Mouse (Mus musculus) hindbrain, embryonic 14.5 days (tissue): Measurements from ENCODE around the gene Otx2. TPM values are rescaled to one million over a fixed set of nuclear protein-coding genes. Genes with fewer than 3 reads are reported as not detected.

Source experiments
- ATAC-seq: fragments of 200-750 bp; cut with Nextera tagmentation; 2 replicates; pipeline ENCODE4 v1.8.0; 2017; ENCODE audit warnings: moderate number of reproducible peaks, mild to moderate bottlenecking, moderate TSS enrichment, moderate library complexity; ENCODE audit not compliant: low FRiP score
- DNase-seq: peaks from one replicate; pipeline ENCODE4 v3.0.0-alpha.2; 2015; ENCODE audit warnings: low spot score
- H3K27ac ChIP-seq: fragments of 300-500 bp; sonication (generic); 2 replicates; pipeline ENCODE4 v1.5.1; 2014; ENCODE audit warnings: mild to moderate bottlenecking, moderate library complexity
- H3K27me3 ChIP-seq: fragments of 300-500 bp; sonication (generic); 2 replicates; pipeline ENCODE4 v1.6.1; 2014; ENCODE audit warnings: mild to moderate bottlenecking, low read length, mixed read lengths; ENCODE audit not compliant: control insufficient read depth, insufficient read depth
- H3K36me3 ChIP-seq: fragments of 300-500 bp; sonication (generic); replicated peaks from 2 replicates; pipeline ENCODE4 v1.6.1; 2014; ENCODE audit not compliant: control insufficient read depth, insufficient read depth
- H3K4me1 ChIP-seq: fragments of 300-500 bp; sonication (generic); replicated peaks from 2 replicates; pipeline ENCODE4 v1.6.1; 2014; ENCODE audit warnings: antibody characterized with exemption, low read length, mixed read lengths; ENCODE audit not compliant: control insufficient read depth, insufficient read depth
- H3K4me2 ChIP-seq: fragments of 300-500 bp; sonication (generic); replicated peaks from 2 replicates; pipeline ENCODE4 v1.6.1; 2014; ENCODE audit warnings: mild to moderate bottlenecking, moderate library complexity
- H3K4me3 ChIP-seq: fragments of 300-500 bp; sonication (generic); replicated peaks from 2 replicates; pipeline ENCODE4 v1.5.1; 2014; ENCODE audit warnings: mild to moderate bottlenecking, low read length
- H3K9ac ChIP-seq: fragments of 300-500 bp; sonication (generic); 2 replicates; pipeline ENCODE4 v1.6.1; 2014
- H3K9me3 ChIP-seq: fragments of 300-500 bp; sonication (generic); 2 replicates; pipeline ENCODE4 v1.6.1; 2016; ENCODE audit warnings: low read length; ENCODE audit not compliant: control insufficient read depth
- WGBS: fragments of 180-500 bp; shearing (Covaris S2); extraction: QIAGEN DNeasy Blood & Tissue Kit; methylation state at CpG from one replicate; pipeline ENCODE4 v1.1.7; 2014; 5-methylcytosine and 5-hydroxymethylcytosine counted together
- polyA plus RNA-seq: library from polyadenylated mRNA; unstranded; fragments of >200 nt; fragmentation: Nextera tagmentation; extraction: Ambion mirVana; gene quantifications from 2 replicates; pipeline ENCODE4 v1.2.1, GENCODE M21; 2014

The Otx2 gene
- polyA plus RNA-seq, 1 experiment from 2014 or later, result 18.5 TPM

DNA sequence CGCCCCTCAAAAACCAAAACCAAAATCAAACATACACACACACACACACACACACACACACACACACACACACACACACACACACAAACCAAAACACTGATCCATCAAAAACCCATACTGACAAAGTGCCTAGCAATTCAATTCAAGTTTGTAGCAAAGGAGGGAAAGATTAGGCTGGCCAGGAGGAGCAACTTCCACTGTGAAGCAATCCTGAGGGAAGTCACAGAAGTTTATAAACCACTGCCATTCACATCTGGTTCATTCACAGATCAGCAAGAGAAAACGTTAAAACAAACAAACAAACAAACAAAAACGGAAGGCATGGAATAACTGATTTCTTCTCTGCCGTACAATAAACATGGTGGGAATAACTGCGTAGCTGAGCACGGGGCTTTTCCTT, 16.4 kb downstream of the Otx2 start:
- DNase-seq (no peak), ATAC-seq (no peak)
- Histone ChIP-seq H3K9ac (no peak overlapping the region), H3K27me3 (peaks cover 100% of the 10 kb centered on the region), H3K27ac (no peak overlapping the region), H3K4me3 (no peak overlapping the region), H3K4me2 (no peak overlapping the region), H3K4me1 (no peaks in the 10 kb centered on the region), H3K9me3 (no peaks in the 10 kb centered on the region), H3K36me3 (no peaks in the 10 kb centered on the region)
- WGBS, result 75% methylated on average over 6 of the region's 6 CpGs

- WGBS, result 47% methylated on average over 4 of the region's 4 CpGs
- Histone ChIP-seq H3K9me3 (no peaks in the 10 kb centered on the region), H3K27me3 (peaks cover 100% of the 10 kb centered on the region), H3K36me3 (no peaks in the 10 kb centered on the region), H3K4me1 (0 out of 2 replicates have a peak, but pooled peaks cover 1% of the 10 kb centered on the region), H3K9ac (no peak overlapping the region), H3K27ac (no peak overlapping the region), H3K4me3 (no peak overlapping the region), H3K4me2 (0 out of 2 replicates have a peak overlapping the region, but pooled peaks have one; percentile 15)
- DNase-seq, result no peak
- no peak for ATAC-seq
These were observed 16.9 kb downstream of the Otx2 start for GRCm38 (mm10) chr14:48656711-48657110.

DNA sequence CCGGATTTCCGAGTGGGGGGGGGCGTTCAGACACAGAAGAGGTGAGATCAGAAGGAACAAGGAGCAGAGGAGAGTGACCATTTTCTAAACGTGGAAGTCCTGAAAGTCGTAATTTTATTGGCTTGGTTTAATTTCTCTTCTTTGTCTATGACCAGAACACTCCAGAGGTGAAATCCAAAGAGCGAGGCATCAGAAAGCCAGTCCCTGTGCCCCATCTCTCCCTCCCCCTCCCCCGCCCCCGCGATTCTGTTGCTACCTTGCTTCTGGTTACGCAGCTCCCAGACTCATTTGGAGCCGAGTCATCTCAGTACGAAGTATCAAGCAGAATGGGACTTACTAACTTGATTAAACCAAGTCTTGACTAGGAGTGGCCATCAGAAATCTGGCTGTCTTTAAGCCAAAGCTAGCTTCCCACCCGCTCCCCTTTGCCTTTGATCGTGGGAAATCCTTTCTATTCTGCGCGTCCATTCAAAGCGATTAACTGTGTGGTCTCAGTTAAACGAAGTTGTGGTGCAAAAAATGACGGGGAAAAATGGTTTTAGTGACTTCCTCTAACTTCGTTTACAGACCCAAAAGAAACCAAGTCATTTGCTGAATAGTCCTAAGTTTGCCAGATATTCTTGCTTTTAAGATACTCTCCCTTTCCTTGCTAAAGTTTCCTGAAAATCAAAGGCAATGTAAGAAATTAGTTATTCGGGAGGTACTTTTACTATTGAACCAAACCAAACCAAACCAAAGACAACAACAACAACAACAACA, 17.6 kb downstream of the Otx2 start:
- H3K27me3 ChIP-seq, result peaks cover 100% of the 10 kb centered on the region
- H3K36me3 ChIP-seq, result no peaks in the 10 kb centered on the region
- no peak overlapping the region for H3K27ac ChIP-seq
- 0 out of 2 replicates have a peak, but pooled peaks cover 4% of the 10 kb centered on the region for H3K4me1 ChIP-seq
- ATAC-seq, result no peak
- 4% methylated on average over 21 of the region's 21 CpGs for WGBS
- DNase-seq, result no peak
- peak overlapping the region; percentile 15; the same call in 1 of the 2 replicates for H3K4me2 ChIP-seq
- no peak overlapping the region for H3K9ac ChIP-seq
- no peaks in the 10 kb centered on the region for H3K9me3 ChIP-seq
- H3K4me3 ChIP-seq, result no peak overlapping the region

- Histone ChIP-seq H3K9me3 (no peaks in the 10 kb centered on the region), H3K4me2 (peak overlapping the region; percentile 15; the same call in 1 of the 2 replicates), H3K9ac (no peak overlapping the region), H3K4me3 (no peak overlapping the region), H3K27ac (no peak overlapping the region), H3K36me3 (no peaks in the 10 kb centered on the region), H3K27me3 (peaks cover 99% of the 10 kb centered on the region), H3K4me1 (0 out of 2 replicates have a peak, but pooled peaks cover 4% of the 10 kb centered on the region)
- 1% methylated on average over 33 of the region's 33 CpGs for WGBS
- DNase-seq (no peak), ATAC-seq (0 out of 2 replicates have a peak, but pooled peaks have one; percentile 24)
These were observed 18.4 kb downstream of the Otx2 start for GRCm38 (mm10) chr14:48655073-48655791.

DNA sequence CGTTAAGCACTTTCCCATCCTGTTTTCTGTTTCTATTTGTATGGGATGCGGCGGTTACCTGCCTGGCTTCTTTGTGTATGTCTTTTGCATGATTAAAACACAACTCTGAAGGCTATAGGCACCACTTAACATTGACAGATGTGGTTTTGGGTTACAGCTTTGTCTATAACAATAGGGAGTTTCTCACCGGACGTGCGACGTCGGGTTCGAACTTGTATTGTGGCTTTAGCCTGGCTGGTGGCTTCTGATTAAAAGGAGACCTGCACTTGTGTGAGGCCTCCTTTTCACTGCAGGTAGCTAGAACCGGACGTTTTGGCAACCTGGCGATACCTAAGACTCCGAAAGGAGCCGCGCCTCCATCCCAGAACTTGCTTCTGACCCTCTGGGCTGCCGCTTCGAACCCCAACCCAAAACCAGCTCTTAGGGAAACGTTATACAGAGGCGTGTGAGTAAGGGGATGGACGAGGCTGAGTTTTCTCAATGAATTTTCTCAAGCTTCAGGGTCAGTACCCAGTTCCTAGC, 19.0 kb downstream of the Otx2 start:
- H3K4me2 ChIP-seq, result no peak overlapping the region
- WGBS, result 1% methylated on average over 20 of the region's 20 CpGs
- H3K4me3 ChIP-seq, result no peak overlapping the region

DNA sequence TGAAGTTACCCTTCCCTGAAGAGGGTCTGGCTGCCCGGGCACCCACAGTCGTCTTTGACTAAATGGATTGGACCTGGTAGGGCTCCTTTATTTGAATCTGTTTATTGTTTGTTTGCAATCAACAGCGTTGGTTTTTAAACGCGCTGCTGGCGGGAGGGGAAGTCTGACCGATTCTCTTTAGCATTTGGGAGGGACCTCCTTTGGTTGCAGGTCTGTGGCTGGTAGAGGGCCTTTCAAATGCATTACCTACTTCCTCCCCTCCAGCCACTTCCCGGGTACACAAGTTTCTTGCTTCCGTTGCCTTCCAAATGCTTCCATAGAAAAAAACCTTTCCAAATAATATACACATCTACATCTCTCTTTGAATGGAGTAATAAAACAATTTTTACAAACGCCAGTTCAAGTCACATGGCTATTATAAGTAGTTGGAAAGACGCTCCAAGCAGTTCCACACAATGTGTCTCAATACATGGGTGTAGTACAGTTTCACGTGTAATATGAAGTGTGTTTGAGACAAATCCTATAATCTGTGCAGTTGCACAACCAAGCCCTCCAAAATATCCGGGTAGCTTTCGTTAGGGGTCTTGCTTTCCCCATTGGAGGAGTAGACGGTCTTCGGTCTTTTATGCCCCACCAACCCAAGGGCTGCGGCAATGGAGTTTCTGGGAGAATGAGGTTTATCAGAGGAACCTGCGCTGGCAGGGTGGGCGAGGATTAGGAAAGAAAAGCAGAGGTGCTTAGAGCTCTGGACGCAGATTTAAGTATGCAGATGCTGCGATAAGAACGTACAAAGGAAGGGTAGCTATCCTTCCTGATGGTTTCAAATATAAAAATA, 19.7 kb downstream of the Otx2 start:
- Histone ChIP-seq H3K4me2 (no peak overlapping the region), H3K4me3 (no peak overlapping the region), H3K4me1 (0 out of 2 replicates have a peak, but pooled peaks cover 4% of the 10 kb centered on the region), H3K36me3 (no peaks in the 10 kb centered on the region), H3K9ac (no peak overlapping the region), H3K27ac (no peak overlapping the region), H3K9me3 (no peaks in the 10 kb centered on the region), H3K27me3 (peaks cover 86% of the 10 kb centered on the region)
- ATAC-seq (no peak), DNase-seq (no peak)
- WGBS, result 5% methylated on average over 22 of the region's 22 CpGs

More for the DNA sequence above, 19.0 kb downstream of the Otx2 start:
- H3K27me3 ChIP-seq, result peaks cover 93% of the 10 kb centered on the region
- DNase-seq (no peak), ATAC-seq (no peak)
- H3K9ac ChIP-seq, result no peak overlapping the region
- H3K4me1 ChIP-seq, result 0 out of 2 replicates have a peak, but pooled peaks cover 4% of the 10 kb centered on the region
- H3K36me3 ChIP-seq, result no peaks in the 10 kb centered on the region
- H3K9me3 ChIP-seq, result no peaks in the 10 kb centered on the region
- no peak overlapping the region for H3K27ac ChIP-seq

- Histone ChIP-seq H3K4me3 (no peak overlapping the region), H3K4me1 (0 out of 2 replicates have a peak, but pooled peaks cover 4% of the 10 kb centered on the region), H3K9ac (no peak overlapping the region), H3K27me3 (peaks cover 78% of the 10 kb centered on the region), H3K27ac (no peak overlapping the region), H3K36me3 (no peaks in the 10 kb centered on the region), H3K4me2 (no peak overlapping the region), H3K9me3 (no peaks in the 10 kb centered on the region)
- DNase-seq (no peak), ATAC-seq (no peak)
- 70% methylated on average over 3 of the region's 3 CpGs for WGBS
These were observed 20.5 kb downstream of the Otx2 start for GRCm38 (mm10) chr14:48653081-48653480.

DNA sequence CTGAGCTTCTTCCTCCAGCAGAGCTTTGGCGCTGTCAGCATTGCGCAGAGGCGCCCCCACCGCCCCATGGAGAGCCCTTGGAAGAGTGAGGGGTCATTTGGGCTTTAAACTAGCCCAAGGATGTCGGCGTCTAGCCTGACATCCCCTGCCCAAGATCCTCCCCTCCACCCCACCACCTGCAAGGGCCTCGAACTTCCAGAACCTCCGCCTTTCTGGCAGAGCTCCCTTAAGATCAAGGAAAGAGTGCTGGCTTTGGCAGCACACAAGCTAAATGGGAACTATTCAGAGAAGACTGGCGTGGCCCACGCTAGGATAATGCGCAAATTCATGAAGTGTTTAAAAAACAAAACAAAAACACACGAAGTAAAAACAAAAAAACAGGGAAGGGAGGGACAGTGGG, 21.4 kb downstream of the Otx2 start:
- Histone ChIP-seq H3K27me3 (peaks cover 69% of the 10 kb centered on the region), H3K27ac (no peak overlapping the region), H3K4me1 (0 out of 2 replicates have a peak, but pooled peaks cover 4% of the 10 kb centered on the region), H3K4me2 (no peak overlapping the region), H3K9ac (no peak overlapping the region), H3K4me3 (no peak overlapping the region), H3K36me3 (no peaks in the 10 kb centered on the region), H3K9me3 (no peaks in the 10 kb centered on the region)
- 12% methylated on average over 12 of the region's 12 CpGs for WGBS
- DNase-seq (no peak), ATAC-seq (no peak)
